Mouse (Mus musculus) stomach, postnatal 0 days (tissue): ENCODE measurements around the gene Myl9.

ENCODE experiments used
- CTCF ChIP-seq: IDR thresholded peaks from 2 replicates; pipeline ENCODE4 v1.5.1; 2016; ENCODE audit warnings: antibody characterized with exemption, low read depth, mild to moderate bottlenecking, moderate library complexity
- EP300 ChIP-seq: optimal IDR thresholded peaks from 2 replicates; pipeline ENCODE3; 2016; ENCODE audit warnings: antibody characterized with exemption

GRCm38 (mm10) chr2:156816116-156816515, 40.9 kb downstream of the Myl9 start:
- no peak for TF ChIP-seq CTCF
- TF ChIP-seq EP300: no peak
